Mouse (Mus musculus) bone marrow, adult 2 months (tissue): Measurements from ENCODE around the gene Dnajb6.

ENCODE experiments used
- CTCF ChIP-seq: fragments of 200-500 bp; IDR thresholded peaks from 2 replicates; pipeline ENCODE4 v1.5.1; 2011; ENCODE audit warnings: low read length, control low read depth; ENCODE audit not compliant: control insufficient read depth, insufficient read depth
- POLR2A ChIP-seq: fragments of 200-500 bp; IDR thresholded peaks from 2 replicates; pipeline ENCODE4 v1.6.1; 2011; ENCODE audit warnings: low read depth, mild to moderate bottlenecking, control low read depth, low read length, borderline replicate concordance; ENCODE audit not compliant: control insufficient read depth

- TF ChIP-seq CTCF (no peak), POLR2A (no peak)
Observed at GRCm38 (mm10) chr5:29736073-29736900, 799 bp downstream of the Dnajb6 start.
